Mouse (Mus musculus) heart, adult 2 months (tissue): ENCODE data around the gene Setd1b.

Source experiments
- CTCF ChIP-seq: fragments of 200-600 bp; IDR thresholded peaks from 2 replicates; pipeline ENCODE4 v1.8.1; 2022; ENCODE audit warnings: antibody characterized with exemption, mild to moderate bottlenecking, moderate library complexity
- EP300 ChIP-seq: fragments of 200-500 bp; IDR thresholded peaks from 2 replicates; pipeline ENCODE4 v1.6.1; 2011; ENCODE audit warnings: low read depth, low read length, control low read depth; ENCODE audit not compliant: insufficient read depth

DNA sequence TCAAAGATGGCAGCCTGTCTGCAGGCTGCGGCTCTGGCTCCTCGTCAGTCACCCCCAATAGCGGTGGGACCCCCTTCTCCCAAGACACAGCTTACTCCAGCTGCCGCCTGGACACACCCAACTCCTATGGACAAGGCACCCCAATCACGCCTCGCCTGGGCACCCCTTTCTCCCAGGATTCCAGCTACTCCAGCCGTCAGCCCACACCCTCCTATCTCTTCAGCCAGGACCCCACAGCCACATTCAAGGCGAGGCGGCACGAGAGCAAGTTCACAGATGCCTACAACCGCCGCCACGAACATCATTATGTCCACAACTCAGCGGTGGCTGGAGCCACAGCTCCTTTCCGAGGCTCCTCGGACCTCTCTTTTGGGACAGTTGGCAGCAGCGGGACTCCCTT is 5.6 kb downstream of the Setd1b start:
- TF ChIP-seq CTCF (no peak), EP300 (no peak)
